Mouse (Mus musculus) retina, adult 2 months (tissue): ENCODE measurements at regions not wholly inside any gene's neighbourhood (a gene's known extent, or its start where the extent isn't known, plus 50 kb on each side); places are given as distances from the start of the nearest gene placed in this dataset.

Experiments
- DNase-seq: peaks from one replicate; pipeline ENCODE4 v3.0.0-alpha.2; 2012; ENCODE audit warnings: low read depth, low spot score

DNA sequence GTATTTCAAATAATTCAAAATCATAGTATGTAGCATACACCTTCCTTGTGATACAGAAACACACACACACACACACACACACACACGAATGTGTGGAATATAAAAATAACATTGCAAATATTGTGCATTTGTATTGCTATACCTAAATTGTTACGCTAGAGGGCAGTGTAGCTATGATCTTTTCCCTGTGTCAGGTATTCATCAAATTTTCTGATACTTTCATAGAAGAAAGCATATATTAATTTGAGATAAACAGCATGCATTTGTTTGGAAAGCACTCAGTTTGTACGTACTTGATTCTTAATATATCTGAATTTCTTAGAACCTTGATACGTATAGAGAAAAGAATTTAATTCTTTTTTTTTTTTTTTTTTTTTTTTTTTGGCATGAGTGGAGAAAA, 1700.9 kb upstream of the Sel1l start:
- DNase-seq, result no peak

DNA sequence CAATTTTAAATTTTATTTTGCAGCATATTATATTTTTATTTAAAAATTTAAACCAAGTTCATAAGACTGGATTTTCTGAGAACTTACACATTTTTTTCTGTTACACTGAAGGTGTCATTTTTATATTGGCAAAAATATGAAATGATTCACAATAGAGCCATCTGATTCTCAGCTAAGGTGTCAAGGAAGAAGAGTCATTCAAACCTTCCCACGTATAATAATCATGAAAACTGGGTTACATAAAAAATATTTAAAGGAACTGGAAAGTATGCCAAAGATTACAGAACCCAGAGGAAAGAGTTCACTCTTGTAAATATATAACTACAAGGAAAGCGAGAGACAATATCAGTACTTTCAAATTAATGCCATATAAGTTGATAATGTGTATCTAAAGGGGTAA, 1674.5 kb upstream of the Sel1l start:
- no peak for DNase-seq

DNA sequence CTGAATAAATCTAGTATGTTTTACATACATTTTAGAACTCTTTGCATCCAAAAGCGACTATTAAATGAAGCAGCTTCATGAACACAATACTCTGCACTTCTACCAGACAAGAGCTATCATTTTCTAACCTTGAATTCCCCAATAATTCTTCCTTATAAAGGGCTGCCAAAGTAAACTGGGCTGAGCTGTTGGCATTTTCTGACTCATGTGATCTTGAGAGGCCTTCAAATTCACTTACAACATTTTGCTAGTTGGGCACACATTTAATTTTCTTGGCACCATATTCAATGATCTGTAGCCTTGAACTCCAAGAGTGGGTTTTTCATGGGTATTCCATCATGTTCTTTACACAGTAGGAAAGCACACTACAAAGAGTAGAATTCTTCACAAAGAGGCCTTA, 1637.4 kb upstream of the Sel1l start:
- DNase-seq, result no peak

DNA sequence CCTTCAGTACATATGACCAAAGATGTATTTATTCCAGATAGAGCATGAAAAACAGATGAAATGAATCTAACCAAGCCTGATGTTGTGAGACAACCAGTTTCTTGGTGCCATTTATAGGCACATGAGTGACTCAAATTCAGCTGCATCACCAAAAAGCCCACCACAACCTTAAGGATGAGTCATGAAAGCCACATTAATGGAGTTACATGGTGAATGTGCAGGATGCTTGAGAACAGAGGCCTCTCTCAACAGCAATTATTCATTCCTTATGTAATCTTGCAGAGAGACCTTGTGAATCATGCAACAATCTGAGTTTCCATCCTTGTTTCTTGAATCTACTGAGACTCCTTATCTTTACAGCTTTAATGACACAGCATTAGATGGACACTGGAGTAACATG, 1613.1 kb upstream of the Sel1l start:
- DNase-seq, result no peak

DNA sequence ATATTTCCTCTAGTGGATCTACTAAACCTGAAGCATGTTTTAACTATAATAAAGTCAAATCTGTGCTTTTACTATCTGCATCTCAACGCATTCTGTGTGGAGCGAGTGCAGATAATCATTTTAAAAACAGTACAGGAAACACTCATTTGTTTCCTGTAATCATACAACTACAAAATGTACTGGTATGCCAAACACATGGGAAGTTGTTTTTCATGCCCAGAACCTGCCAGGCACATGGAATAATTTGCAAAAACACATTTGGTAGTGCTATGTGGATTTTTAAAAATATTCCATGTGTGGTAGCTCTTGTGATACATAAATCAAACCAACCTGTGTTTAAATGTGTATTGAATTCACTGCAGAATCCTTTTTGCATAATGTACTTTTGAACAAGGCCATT, 1600.5 kb upstream of the Sel1l start:
- no peak for DNase-seq

DNA sequence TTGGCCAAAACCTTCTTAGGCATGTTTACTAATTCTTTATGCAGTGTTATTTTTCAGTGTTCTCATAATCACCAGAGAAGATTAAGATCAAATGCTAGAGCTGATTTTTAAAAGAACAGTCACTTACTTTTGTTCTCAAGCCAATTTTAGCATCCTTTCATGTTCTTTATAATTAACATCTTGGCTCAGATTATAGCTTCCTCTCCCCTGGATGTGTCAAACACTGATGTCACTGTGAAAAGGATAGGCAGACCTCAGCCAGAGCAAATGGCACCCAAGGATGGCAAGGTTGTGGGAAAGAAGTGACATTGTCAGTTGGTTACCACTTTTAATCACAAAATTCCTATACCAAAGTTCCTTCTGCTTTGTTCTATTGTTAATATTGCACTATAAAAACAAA, 1580.3 kb upstream of the Sel1l start:
- no peak for DNase-seq

DNA sequence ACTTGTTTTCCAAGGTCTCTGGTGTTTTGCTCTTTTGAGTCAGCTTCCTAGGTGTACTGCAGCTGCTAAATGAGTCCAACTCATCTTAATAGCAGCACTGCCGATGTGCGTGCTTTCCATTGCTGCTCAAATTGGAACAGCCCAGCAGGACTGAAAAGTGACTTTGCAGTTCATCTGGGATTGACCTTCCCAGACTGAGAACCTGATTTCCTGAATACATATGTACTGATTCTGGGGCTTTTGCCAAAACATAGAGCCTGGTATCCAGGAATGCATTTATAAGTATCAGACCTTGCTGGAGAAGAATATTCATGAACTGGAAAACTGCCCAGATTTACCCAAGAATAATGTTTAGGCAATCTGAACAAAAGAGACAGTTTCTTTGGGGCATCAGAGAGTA, 1579.0 kb upstream of the Sel1l start:
- DNase-seq, result no peak

DNA sequence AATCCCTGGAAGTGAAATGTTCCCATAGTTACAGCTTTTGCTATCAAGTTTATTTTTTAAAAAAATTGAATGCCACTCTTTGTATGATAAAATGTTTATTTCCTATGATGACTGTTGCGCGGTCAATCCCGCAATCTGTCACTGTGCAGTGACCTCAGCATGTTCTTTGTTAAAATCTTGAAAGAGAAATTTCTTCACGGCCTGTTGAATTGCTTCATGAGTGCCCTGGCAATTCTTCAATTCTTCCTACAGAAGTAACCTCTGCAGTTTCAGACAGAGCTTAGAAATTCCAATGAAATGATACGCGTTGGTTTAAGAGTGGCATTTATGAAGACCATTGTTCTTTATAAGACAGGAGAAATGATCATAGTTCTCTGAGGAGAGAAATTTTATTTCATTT, 1567.4 kb upstream of the Sel1l start:
- DNase-seq, result no peak

DNA sequence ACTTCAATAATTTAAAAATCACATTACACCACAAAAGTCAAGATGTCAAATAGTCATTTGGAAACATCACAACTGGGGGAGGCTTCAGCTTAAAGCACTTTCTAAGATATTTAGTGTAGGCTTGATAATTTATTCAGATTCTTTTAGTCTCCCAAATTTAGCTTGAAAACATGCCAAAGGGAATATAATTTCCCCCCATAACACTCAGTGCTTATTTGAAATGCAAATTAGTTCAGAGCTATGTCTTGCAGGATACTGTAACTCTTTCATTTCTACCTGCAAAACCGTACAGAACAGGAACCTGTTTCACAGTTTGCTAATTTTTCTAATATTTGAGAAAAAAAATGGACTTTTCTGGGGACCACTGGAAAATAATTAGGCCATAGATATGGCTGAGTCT, 1566.8 kb upstream of the Sel1l start:
- no peak for DNase-seq

DNA sequence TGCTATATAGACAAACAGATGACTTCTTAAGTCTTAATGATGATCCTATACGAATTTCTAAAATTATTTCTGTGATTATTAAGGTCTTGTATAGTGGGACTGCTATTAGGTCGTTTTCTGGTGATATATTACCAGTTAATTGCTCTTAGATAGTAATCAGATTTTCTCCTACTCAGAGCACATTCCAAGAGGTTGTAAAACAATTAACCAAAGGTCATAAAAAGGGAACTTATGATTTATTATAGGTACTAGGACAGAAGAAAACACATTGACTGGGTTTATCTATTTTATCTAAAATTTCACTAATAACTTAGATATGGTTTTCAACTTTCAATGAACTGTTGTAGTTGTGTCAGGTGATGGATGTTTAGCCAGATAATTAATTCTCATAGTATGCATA, 1536.6 kb upstream of the Sel1l start:
- no peak for DNase-seq

DNA sequence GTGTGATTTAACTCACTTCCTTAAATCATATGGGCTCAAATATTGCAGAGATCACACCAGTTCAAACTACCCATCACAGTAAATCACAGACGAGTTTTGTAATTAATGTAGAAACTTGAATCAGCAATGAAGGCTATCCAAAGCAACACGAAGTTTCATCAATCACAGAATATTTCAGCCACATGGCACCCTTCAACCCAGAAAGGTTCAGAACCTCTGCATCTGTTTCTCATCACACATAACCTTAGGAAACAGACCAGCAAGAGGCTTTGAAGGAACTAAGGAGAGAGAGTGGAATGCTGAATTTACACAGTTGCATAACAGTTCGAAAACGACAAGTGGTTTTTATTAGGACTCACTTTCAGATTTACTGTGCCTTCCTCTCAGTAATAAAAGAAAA, 1494.0 kb upstream of the Sel1l start:
- DNase-seq, result no peak

DNA sequence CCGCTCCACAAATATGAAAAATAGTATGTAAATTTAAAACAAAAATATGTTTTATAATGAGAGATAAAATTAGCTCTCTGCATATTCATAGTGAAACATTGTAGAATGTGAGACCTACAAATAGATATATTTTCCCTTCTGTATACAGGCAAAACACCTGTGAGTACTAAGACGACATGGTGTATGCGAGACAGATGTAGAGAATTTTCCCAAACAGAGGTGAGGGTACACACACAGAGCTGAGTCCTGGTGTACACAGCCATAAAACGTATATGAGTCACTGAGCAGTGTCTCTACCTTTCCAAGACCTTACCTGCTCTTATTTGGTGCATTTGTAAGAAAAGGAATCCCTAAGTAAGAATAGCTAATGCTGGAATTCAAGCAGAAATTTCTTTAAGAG, 1493.6 kb upstream of the Sel1l start:
- DNase-seq, result no peak

DNA sequence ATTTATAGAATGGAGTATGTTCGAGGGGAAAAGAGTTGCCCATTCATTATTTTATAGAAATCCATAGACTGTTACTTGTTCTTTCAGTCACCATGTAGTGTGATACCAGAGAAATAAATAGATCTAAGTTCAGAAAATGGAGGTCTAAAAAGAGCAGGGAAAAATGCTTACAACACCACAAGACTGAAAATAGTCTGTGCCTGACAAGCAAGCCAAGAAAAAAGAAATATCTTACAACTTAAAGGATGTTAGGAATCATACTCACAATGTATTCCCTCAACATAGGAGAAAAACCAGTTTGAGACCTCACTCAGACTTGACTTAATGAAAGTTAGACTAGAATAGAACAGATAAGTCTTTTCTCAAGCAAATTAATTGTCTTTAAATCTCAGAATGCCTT, 1486.6 kb upstream of the Sel1l start:
- DNase-seq, result no peak

DNA sequence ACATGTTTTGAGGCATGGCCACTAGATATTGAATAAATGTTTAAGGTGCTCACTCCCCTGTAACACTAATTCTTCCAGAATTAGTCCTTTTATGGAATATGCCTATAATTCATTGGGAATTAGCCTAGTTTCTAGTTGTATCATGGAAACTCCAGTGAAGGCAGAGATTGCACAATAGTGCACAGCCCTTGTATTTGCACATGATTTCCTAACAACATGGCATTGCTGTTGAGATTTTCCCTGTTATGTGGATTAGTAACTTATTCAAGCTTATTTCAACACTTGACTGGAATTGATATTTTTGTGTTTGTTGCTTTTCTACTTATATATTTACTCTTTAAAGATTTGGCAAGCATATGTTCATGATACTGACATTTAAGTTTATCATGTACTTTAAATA, 1463.3 kb upstream of the Sel1l start:
- no peak for DNase-seq

DNA sequence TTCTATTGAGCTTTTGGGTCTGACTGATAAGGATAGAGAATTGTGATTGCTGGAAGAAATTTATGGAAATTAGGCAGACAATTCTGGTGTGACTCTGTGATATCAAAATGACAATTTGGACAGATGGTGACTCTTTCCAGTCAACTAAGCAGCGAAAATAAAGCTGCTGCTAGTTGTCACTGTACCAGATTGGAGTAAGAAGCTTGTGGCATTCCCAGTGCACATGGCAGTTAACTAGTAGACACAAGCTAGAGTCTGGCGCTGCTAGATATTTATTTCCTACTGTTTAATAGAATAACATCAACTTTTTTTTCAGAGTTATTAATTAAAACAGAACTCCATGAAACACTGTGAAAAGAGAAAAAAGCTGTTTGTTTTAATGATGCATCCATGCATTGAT, 1432.9 kb upstream of the Sel1l start:
- no peak for DNase-seq

DNA sequence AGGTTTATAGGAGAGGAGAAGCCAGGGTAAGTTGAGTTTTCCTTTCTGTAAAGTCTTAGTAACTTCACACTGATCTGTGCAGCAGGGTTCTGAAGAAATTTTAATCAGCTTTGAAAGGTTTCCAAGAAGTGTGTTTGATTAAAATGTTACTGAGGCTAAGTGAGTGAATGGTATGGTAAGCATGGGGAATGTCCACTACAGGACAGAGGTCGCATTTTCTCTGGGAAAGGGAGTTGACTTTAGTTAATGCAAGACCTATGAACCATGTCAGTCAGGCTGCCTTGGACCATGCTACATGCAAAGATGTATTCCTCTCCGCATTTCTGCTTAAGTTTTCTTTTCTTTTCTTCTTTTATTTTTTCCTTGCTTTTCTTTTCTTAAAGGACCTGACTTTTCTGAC, 1424.7 kb upstream of the Sel1l start:
- no peak for DNase-seq

DNA sequence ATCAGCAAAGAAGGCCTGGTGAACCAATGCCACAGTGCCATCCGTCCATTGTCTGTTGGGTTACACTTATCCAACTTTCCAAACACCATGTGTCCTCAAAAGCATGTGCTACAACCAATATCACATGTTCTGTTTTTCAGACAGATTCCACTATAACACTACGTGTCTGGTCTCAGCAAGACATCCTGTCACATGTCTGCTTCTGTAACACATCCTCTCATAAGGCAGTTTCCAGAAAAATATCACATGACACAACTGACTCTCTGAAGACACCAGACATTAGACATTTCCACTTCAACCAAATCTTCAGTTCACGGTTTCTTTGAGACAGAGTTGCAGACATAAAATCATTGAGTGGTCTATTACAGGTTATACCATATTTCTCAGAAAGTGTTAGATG, 1381.3 kb upstream of the Sel1l start:
- DNase-seq, result no peak

DNA sequence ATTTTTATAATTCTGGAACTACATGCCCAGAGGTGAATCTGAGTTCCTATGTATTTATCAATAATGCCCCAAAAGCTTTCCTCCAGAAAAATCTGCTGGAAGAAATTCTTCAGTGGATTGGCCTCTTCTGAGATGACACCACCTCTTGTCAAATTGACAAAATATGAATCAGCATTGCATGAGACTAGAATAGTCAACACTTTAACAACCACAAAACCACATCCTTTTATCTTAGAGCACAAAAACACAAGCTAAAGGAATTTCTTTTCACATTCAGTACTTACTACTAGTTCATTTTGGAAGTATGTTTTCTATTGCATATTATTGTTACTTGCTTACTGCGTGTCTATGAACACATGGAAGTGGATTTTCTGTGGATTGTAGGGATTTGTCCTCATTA, 1377.9 kb upstream of the Sel1l start:
- DNase-seq, result no peak

DNA sequence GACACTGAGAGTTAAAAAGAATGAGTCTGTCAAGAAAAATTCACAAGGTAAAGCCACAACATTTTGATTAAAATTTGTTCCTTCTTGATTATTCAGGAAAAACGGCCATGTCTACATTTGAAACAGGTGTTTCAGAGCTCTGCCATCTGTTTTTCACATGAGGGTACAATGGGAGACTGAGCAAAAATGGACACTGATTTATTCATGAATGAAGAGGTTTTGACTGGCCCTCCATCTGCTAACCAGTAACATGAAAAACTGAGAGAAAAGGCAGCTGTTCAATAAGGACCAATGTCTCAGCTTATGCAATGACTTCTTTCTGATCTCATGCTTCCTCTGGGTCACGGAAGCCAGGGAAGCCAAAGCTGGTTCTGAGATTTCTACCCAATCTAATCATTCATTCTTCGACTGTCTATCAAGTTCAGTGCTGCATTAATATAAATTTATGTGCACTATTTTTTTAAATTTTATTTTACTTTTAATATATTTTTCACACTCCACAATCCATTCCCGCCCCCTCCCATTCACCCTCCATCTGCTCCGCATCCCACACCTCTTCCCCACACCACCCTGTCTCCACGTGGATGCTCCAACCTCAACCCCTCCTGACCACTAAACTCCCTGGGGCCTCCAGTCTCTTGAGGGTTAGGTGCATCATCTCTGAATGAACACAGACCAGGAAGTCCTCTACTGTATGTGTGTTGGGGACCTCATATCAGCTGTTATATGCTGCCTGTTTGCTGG, 1372.4 kb upstream of the Sel1l start:
- no peak for DNase-seq

DNA sequence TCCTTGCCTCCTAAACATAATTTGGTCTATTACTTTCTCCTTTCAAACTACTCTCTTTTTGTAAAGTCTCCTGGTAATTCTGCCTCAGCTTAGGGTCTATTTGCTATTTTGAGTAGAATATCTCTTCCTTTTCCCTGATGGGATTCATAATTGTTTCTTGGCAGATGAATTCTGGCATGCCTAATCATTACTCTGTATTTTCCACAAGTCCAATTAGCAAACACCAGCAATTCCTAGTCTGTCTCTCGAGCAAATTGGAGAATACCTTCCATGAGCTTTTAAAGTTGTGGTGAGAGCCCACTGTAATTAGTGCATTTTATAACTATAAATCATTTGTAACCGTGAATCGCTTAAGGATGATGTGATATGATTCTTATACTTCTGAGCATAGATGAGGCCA, 1358.6 kb upstream of the Sel1l start:
- DNase-seq, result peak; percentile 0

DNA sequence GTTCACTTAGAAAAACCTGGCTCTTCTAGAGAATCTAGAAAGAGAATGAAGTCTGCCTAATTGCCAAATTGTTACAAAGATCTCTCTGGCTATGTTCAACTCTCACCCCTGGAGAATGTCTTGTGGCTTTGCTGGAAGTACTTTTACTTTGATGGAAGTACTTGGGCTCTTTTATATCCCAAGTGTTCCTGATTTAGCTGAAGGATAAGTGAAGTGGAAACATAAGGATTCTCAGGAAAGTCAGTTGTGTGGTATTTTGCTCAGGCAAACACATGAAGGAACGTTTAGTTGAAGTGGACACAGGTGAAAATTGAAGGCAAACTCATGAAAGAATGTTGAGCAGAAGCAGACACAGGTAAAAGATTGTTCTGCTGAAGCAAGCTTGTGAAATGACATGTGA, 1340.0 kb upstream of the Sel1l start:
- no peak for DNase-seq

DNA sequence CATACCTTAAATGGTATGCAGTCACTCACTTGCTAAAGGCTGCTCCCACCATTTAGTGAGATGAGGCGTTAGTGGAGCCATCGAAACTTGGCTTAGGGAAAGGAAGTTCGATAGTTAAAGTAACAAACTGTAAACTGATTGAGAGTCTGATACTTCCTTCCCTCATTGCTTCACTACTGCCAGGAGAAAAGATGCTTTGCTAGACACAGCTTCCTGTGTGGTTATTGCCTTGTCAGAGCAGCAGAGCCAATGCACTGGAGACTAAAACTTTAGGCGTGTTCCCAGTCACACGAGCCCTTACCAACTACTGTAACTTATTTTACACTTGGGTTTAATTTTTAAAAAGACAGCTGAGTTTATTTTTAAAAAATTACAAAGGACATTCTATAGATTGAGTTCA, 1324.8 kb upstream of the Sel1l start:
- DNase-seq, result no peak

DNA sequence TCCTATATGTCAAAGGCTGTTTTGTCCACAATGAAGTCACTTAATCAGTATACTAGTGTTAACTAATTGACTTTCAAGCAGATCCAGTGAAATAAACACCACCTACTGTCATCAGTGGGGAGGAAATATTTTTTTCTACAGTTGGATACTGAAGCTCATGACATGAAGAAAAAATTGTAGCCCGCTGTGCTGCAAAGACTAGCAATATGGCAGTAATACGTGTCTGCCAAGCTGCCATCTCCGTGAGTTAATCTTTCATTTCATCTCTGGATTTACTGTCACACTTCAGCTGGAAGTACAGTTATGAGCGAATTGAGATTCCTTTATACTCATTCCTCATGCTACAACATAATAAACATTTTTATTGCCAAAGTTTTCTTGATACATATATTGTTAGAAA, 1311.3 kb upstream of the Sel1l start:
- no peak for DNase-seq

DNA sequence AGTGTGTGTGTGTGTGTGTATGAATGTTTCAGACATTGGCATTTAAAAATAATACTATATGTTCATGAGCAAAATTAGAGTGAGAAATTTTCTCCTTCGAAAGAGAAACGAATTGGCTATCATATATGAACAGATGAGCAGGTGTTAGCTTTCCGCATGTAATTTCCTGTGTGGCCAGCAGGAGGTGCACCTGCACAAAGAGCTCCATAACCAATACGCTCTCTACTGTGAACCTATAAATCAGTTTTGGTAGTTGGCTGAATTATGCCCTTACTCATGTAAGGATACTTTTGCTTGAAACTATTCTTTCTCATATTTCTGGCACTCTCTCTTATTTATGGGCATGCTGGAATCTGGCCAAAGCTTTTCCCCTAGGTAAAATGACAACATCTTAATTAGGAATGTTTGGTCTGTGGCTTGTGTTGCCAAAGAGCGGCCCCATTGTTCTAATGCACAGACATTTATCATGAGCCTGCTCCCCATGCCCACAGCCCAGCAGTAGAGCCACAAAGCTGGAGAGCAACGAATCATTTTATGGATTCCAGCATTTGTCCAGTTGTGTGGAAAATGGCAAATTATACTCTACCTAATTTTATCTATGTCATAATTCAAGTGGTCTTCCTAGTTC, 1303.8 kb upstream of the Sel1l start:
- no peak for DNase-seq
